Mouse (Mus musculus): ENCODE measurements at regions not wholly inside any gene's neighbourhood (a gene's known extent, or its start where the extent isn't known, plus 50 kb on each side); places are given as distances from the start of the nearest gene placed in this dataset.
A peak's percentile ranks its signal among the peaks of the same experiment; 100 is the strongest.
"Not testable (repeated sequence)": the region's sequence is repeated elsewhere in the genome, so short reads cannot be mapped to it uniquely, and the experiment has no call there.

GRCm38 (mm10) chr10:26576153-26576552 is 177.1 kb upstream of the Arhgap18 start:
- no peak for DNase-seq (ENCODE audit: extremely low spot score, low spot score)

GRCm38 (mm10) chr10:26577087-26577486 is 176.1 kb upstream of the Arhgap18 start:
- DNase-seq (ENCODE audit: extremely low spot score, low spot score) = no peak

GRCm38 (mm10) chr10:26585106-26585505 is 168.1 kb upstream of the Arhgap18 start:
- no peak for DNase-seq (ENCODE audit: extremely low spot score, low spot score)

- DNase-seq (ENCODE audit: extremely low spot score, low spot score) = not testable (repeated sequence)
These were observed 146.1 kb upstream of the Arhgap18 start for GRCm38 (mm10) chr10:26607081-26607480.

GRCm38 (mm10) chr10:26611246-26611645 is 142.0 kb upstream of the Arhgap18 start:
- no peak for DNase-seq (ENCODE audit: extremely low spot score, low spot score)

- DNase-seq (ENCODE audit: extremely low spot score, low spot score) = no peak
These were observed 122.9 kb upstream of the Arhgap18 start for GRCm38 (mm10) chr10:26630196-26630760.

GRCm38 (mm10) chr10:26632266-26632665 is 121.0 kb upstream of the Arhgap18 start:
- DNase-seq (ENCODE audit: extremely low spot score, low spot score) = no peak

- no peak for DNase-seq (ENCODE audit: extremely low spot score, low spot score)
These were observed 115.8 kb upstream of the Arhgap18 start for GRCm38 (mm10) chr10:26637459-26637858.

- DNase-seq (ENCODE audit: extremely low spot score, low spot score) = no peak
These were observed 115.2 kb upstream of the Arhgap18 start for GRCm38 (mm10) chr10:26638056-26638455.

GRCm38 (mm10) chr10:26639118-26639517 is 114.1 kb upstream of the Arhgap18 start:
- no peak for DNase-seq (ENCODE audit: extremely low spot score, low spot score)

GRCm38 (mm10) chr10:26653103-26653502 is 100.1 kb upstream of the Arhgap18 start:
- DNase-seq (ENCODE audit: extremely low spot score, low spot score) = no peak

GRCm38 (mm10) chr10:26664270-26664669 is 89.0 kb upstream of the Arhgap18 start:
- DNase-seq (ENCODE audit: extremely low spot score, low spot score) = no peak

GRCm38 (mm10) chr10:26679500-26680227 is 73.6 kb upstream of the Arhgap18 start:
- DNase-seq (ENCODE audit: extremely low spot score, low spot score) = no peak

- no peak for DNase-seq (ENCODE audit: extremely low spot score, low spot score)
These were observed 58.5 kb upstream of the Arhgap18 start for GRCm38 (mm10) chr10:26694761-26695160.

GRCm38 (mm10) chr10:26695212-26695933 is 57.8 kb upstream of the Arhgap18 start:
- DNase-seq (ENCODE audit: extremely low spot score, low spot score) = peak; percentile 43
